Mouse (Mus musculus) hindbrain, embryonic 16.5 days (tissue): ENCODE results near the gene Extl2. TPM values are rescaled to one million over a fixed set of nuclear protein-coding genes. Genes with fewer than 3 reads are reported as not detected.

Experiments used
- ATAC-seq: fragments of 200-750 bp; cut with Nextera tagmentation; 2 replicates; pipeline ENCODE4 v1.8.0; 2017; ENCODE audit warnings: moderate TSS enrichment, moderate library complexity
- H3K27ac ChIP-seq: fragments of 300-500 bp; sonication (generic); 2 replicates; pipeline ENCODE4 v1.5.1; 2014; ENCODE audit warnings: low read depth, mild to moderate bottlenecking, control low read depth, low read length, moderate library complexity
- H3K27me3 ChIP-seq: fragments of 300-500 bp; sonication (generic); replicated peaks from 2 replicates; pipeline ENCODE4 v1.6.1; 2014; ENCODE audit warnings: low read length; ENCODE audit not compliant: control insufficient read depth, insufficient read depth
- H3K36me3 ChIP-seq: fragments of 300-500 bp; sonication (generic); 2 replicates; pipeline ENCODE4 v1.6.1; 2014; ENCODE audit warnings: mild to moderate bottlenecking, low read length, moderate library complexity, mixed read lengths; ENCODE audit not compliant: control insufficient read depth, insufficient read depth
- H3K4me1 ChIP-seq: fragments of 300-500 bp; sonication (generic); 2 replicates; pipeline ENCODE4 v1.6.1; 2014; ENCODE audit warnings: low read depth, low read length; ENCODE audit not compliant: control insufficient read depth, insufficient read depth
- H3K4me2 ChIP-seq: fragments of 300-500 bp; sonication (generic); 2 replicates; pipeline ENCODE4 v1.6.1; 2014; ENCODE audit warnings: mild to moderate bottlenecking, low read length, control low read depth, moderate library complexity
- H3K4me3 ChIP-seq: fragments of 300-500 bp; sonication (generic); 2 replicates; pipeline ENCODE4 v1.5.1; 2014; ENCODE audit warnings: mild to moderate bottlenecking, low read length, control low read depth, moderate library complexity
- H3K9ac ChIP-seq: fragments of 300-500 bp; sonication (generic); 2 replicates; pipeline ENCODE4 v1.6.1; 2014; ENCODE audit warnings: low read depth, mild to moderate bottlenecking, control low read depth, low read length, moderate library complexity
- H3K9me3 ChIP-seq: fragments of 300-500 bp; sonication (generic); 2 replicates; pipeline ENCODE4 v1.6.1; 2014; ENCODE audit warnings: mild to moderate bottlenecking, low read length, moderate library complexity; ENCODE audit not compliant: control insufficient read depth
- WGBS: fragments of 180-500 bp; shearing (Covaris S2); extraction: QIAGEN DNeasy Blood & Tissue Kit; methylation state at CpG from one replicate; pipeline ENCODE4 v1.1.7; 2014; 5-methylcytosine and 5-hydroxymethylcytosine counted together
- polyA plus RNA-seq: library from polyadenylated mRNA; unstranded; fragments of >200 nt; fragmentation: Nextera tagmentation; extraction: Ambion mirVana; gene quantifications from 2 replicates; pipeline ENCODE4 v1.2.1, GENCODE M21; 2015

The Extl2 gene
- polyA plus RNA-seq, 1 experiment from 2014 or later: 43.2 TPM

DNA sequence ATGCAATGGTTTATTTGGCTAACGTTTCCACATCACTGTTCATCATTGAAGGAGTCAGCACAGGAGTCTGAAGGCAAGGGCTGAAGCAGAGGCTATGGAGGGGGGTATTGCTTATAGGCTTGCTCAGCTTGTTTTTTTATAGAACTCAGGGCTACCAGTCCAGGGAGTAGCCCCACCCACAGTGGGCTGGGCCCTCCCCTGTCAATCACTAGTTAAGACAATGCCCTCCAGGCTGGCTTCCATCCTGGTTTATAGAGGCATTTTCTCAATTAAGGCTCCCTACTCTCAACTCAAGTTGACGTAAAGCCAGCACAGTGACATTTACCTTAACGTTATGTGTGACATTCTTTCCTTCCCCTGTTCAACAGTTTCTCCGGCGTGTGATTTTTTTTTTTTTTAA, 17.4 kb downstream of the Extl2 start:
- no peaks in the 10 kb centered on the region for H3K9me3 ChIP-seq
- H3K27ac ChIP-seq: no peak overlapping the region
- H3K27me3 ChIP-seq: no peaks in the 10 kb centered on the region
- H3K4me1 ChIP-seq: no peaks in the 10 kb centered on the region
- H3K36me3 ChIP-seq: no peaks in the 10 kb centered on the region
- ATAC-seq: no peak
- no peak overlapping the region for H3K4me2 ChIP-seq
- no peak overlapping the region for H3K9ac ChIP-seq
- WGBS: 75% methylated on average over 5 of the region's 5 CpGs
- no peak overlapping the region for H3K4me3 ChIP-seq

DNA sequence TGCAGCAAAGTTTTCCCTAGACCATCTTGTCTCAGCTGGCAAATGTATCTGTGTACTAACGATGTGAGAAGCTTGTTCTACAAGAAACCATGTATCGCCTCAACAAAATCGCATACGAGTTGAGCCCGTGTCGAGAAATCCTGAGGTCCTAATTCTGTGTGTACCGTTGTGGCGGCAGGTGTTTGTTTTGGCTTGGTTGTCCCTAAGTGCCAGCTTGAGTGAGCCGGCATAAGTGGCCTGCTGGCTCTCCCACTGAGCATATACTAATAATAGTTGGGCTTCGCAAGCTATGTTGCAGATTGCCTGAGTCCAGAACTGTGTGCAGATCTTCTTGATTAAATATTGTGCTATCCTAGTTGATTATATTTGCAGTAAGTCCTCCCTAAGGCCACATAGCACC, 18.4 kb downstream of the Extl2 start:
- Histone ChIP-seq H3K4me1 (no peaks in the 10 kb centered on the region), H3K4me2 (no peak overlapping the region), H3K27ac (no peak overlapping the region), H3K36me3 (no peaks in the 10 kb centered on the region), H3K9me3 (no peaks in the 10 kb centered on the region), H3K27me3 (no peaks in the 10 kb centered on the region), H3K4me3 (no peak overlapping the region), H3K9ac (no peak overlapping the region)
- no peak for ATAC-seq
- WGBS: 83% methylated on average over 10 of the region's 10 CpGs

DNA sequence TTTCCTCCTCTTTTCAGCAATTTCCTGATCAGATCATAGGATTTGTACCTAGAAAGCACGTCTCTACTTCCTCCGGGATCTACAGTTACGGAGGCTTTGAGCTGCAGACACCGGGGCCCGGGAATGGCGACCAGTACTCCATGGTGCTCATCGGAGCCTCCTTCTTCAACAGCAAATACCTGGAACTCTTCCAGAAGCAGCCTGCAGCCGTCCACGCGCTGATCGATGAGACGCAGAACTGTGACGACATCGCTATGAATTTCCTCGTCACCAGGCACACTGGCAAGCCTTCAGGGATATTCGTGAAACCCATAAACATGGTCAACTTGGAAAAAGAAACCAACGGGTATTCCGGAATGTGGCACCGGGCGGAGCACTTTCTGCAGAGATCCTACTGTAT, 19.7 kb downstream of the Extl2 start:
- no peak overlapping the region for H3K27ac ChIP-seq
- H3K9me3 ChIP-seq: no peaks in the 10 kb centered on the region
- WGBS: 96% methylated on average over 20 of the region's 20 CpGs
- H3K4me3 ChIP-seq: no peak overlapping the region
- H3K9ac ChIP-seq: no peak overlapping the region
- H3K36me3 ChIP-seq: no peaks in the 10 kb centered on the region
- no peaks in the 10 kb centered on the region for H3K27me3 ChIP-seq
- ATAC-seq: no peak
- H3K4me1 ChIP-seq: no peaks in the 10 kb centered on the region
- no peak overlapping the region for H3K4me2 ChIP-seq

DNA sequence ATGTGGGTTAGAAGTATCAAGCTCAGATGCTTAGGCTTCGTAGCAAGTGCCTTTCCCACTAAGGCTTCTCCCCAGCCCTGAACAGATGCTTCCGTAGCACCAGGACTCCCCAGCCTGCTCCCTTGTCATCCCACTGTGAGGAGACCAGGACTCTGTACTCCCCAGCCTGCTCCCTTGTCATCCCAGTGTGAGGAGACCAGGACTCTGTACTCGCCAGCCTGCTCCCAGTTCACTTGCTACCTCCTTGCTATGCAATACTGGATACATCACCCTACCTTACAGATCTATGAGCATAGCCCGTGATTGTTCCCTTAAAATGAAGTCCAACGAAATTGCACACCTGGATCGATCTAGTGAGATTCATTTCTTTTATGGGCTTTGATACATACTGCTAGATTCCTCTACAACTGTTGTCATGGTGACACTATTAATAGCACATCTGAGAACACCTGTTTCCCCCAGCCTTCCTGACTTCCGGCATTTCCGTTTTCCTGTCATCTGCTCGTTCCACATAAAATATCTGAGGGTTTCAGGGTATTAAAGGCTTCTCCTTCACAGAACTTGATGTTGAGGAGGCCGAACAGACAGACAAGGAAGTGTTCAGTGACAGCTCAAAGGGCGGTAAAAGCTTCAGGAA, 23.0 kb downstream of the Extl2 start:
- no peak overlapping the region for H3K27ac ChIP-seq
- ATAC-seq: peak; percentile 56
- 64% methylated on average over 11 of the region's 11 CpGs for WGBS

DNA sequence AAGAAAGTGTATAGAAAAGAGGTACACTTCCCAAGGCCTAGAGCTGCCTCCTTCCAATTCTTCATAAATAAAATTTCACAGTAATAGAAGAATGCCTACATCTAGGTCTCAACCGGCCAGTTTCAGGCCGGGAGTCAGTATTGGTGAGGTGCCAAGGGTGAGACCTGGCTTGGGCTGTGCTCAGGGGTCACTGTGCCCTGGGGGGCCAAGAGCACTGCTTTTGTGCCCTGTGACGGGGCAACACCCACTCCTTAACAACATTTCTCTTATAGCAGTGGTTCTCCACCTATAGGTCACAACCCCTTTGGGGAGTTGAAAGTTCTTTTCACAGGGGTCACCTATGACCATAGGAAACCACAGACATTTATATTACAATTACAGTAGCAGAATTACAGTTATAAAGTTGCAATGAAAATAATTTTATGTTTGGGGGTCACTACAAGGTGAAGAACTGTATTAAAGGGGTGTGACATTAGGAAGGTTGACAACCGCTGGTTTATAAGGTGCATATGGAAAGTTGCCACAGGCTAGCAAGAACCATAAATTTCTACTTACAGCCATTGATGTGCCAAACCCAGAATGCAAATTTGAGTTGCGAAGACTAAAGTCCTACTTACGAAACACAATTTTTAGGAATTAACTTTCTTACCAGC, 26.1 kb downstream of the Extl2 start:
- H3K36me3 ChIP-seq: no peaks in the 10 kb centered on the region
- ATAC-seq: peak; percentile 26; the same call in 1 of the 2 replicates
- H3K4me1 ChIP-seq: no peaks in the 10 kb centered on the region
- H3K9ac ChIP-seq: no peak overlapping the region
- no peak overlapping the region for H3K4me3 ChIP-seq
- 63% methylated on average over 6 of the region's 6 CpGs for WGBS
- H3K9me3 ChIP-seq: no peaks in the 10 kb centered on the region
- H3K4me2 ChIP-seq: no peak overlapping the region
- no peak overlapping the region for H3K27ac ChIP-seq
- no peaks in the 10 kb centered on the region for H3K27me3 ChIP-seq

More for the DNA sequence above, 23.0 kb downstream of the Extl2 start:
- H3K4me3 ChIP-seq: no peak overlapping the region
- no peak overlapping the region for H3K9ac ChIP-seq
- no peak overlapping the region for H3K4me2 ChIP-seq
- no peaks in the 10 kb centered on the region for H3K36me3 ChIP-seq
- no peaks in the 10 kb centered on the region for H3K27me3 ChIP-seq
- H3K4me1 ChIP-seq: no peaks in the 10 kb centered on the region
- no peaks in the 10 kb centered on the region for H3K9me3 ChIP-seq

DNA sequence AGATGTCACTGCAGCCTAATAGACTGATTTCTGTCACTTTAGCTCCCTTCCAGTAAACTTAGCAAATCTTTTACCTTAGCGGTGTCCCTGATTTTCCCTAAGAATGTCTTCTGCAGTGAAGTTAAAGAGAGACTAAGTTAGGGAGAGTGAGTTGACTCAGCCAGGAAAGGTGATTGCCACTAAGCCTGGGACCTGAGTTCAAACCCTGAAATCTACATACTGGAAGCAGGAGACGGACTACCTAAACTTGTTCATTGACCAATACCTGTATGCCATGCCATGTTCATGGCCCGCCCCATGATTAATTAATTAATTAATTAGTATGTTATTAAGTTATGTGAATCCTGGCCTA, 26.6 kb downstream of the Extl2 start:
- no peaks in the 10 kb centered on the region for H3K27me3 ChIP-seq
- 61% methylated on average over 3 of the region's 3 CpGs for WGBS
- ATAC-seq: peak; percentile 60

DNA sequence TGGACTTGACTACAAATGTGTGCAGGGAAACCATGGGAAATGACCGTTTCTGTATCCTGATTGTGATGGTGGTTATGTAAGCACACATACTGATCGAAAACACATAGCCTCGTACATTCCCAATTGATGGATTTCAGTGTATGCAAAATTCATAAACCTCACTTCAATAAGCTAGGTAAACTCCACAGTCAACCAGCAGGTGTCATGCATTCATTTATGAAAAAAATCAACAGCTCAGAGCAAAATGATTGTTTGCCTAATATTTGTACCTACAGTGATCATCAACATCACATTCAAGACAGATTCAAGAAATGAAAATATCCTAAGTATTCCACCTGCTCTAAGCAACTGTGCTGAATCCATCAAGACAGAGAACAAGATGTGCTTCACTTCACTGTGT, 33.5 kb downstream of the Extl2 start:
- WGBS: 78% methylated on average over 3 of the region's 3 CpGs
- Histone ChIP-seq H3K9me3 (no peaks in the 10 kb centered on the region), H3K4me2 (no peak overlapping the region), H3K4me3 (no peak overlapping the region), H3K4me1 (no peaks in the 10 kb centered on the region), H3K27ac (no peak overlapping the region), H3K9ac (no peak overlapping the region), H3K36me3 (no peaks in the 10 kb centered on the region), H3K27me3 (no peaks in the 10 kb centered on the region)
- ATAC-seq: peak; percentile 24; the same call in 1 of the 2 replicates

More for the DNA sequence above, 26.6 kb downstream of the Extl2 start:
- no peak overlapping the region for H3K4me2 ChIP-seq
- H3K4me1 ChIP-seq: no peaks in the 10 kb centered on the region
- no peak overlapping the region for H3K9ac ChIP-seq
- H3K36me3 ChIP-seq: no peaks in the 10 kb centered on the region
- H3K4me3 ChIP-seq: no peak overlapping the region
- no peak overlapping the region for H3K27ac ChIP-seq
- H3K9me3 ChIP-seq: no peaks in the 10 kb centered on the region

DNA sequence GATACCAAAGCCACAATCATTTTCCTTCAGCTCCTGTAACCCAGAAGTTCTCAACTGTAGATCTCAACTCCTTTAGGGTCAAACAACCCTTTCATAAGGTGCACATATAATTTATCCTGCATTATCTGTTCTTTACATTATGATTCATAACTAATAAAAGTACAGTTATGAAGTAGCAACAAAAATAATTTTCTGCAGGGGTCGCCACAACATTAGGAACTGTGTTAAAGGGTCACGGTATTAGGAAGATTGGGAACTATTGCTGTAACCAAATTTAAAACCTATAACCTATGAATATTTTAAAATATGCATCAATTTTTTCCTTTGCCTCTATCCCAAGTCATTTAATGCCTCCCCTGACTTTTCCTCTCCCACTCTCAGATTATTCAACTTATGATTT, 38.7 kb downstream of the Extl2 start:
- Histone ChIP-seq H3K9ac (no peak overlapping the region), H3K4me1 (no peaks in the 10 kb centered on the region), H3K27ac (no peak overlapping the region), H3K9me3 (no peaks in the 10 kb centered on the region), H3K27me3 (no peaks in the 10 kb centered on the region), H3K4me2 (no peak overlapping the region), H3K36me3 (no peaks in the 10 kb centered on the region), H3K4me3 (no peak overlapping the region)
- no peak for ATAC-seq
- 93% methylated on average over 2 of the region's 2 CpGs for WGBS

DNA sequence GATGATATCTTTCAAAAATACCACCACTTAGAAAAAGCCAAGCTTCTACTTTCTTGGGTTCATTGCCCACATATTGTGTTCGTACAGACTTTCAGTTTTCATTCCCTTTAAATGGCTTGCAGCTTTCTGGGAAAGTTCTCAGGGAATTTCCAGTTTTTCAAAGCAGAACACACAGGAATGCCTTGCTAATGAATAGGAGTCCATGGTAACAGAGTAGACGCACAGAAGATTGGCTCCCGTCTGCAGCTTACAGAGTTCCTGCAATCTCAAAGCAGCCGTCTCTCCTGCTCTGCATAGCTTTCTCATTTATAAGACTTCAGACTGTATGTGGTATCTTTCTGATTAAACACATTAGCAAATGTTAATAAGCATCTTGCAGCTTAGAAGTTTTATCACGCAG, 39.8 kb downstream of the Extl2 start:
- Histone ChIP-seq H3K9ac (no peak overlapping the region), H3K4me1 (no peaks in the 10 kb centered on the region), H3K4me2 (no peak overlapping the region), H3K36me3 (no peaks in the 10 kb centered on the region), H3K9me3 (no peaks in the 10 kb centered on the region), H3K4me3 (no peak overlapping the region), H3K27ac (no peak overlapping the region), H3K27me3 (no peaks in the 10 kb centered on the region)
- ATAC-seq: peak; percentile 42; the same call in 1 of the 2 replicates
- 29% methylated on average over 5 of the region's 5 CpGs for WGBS
